Mouse (Mus musculus): ENCODE results near the gene Slc19a3. TPM values are rescaled to one million over a fixed set of nuclear protein-coding genes. Genes with fewer than 3 reads are reported as not detected.

The Slc19a3 gene
- total and polyA plus RNA-seq, 2 experiments from 2014 or later = 1.6 to 8.2 TPM

- no peak for ATAC-seq (ENCODE audit: insufficient read depth, low read depth)
- H3K9me3 ChIP-seq (replicated peaks; ENCODE audit: control insufficient read depth, low read length) = no peaks in the 10 kb centered on the region
- H3K27me3 ChIP-seq (ENCODE audit: control insufficient read depth, insufficient read depth, low read length) = no peaks in the 10 kb centered on the region
- no peak overlapping the region for H3K27ac ChIP-seq (ENCODE audit: low read depth)
- no peak overlapping the region for H3K4me2 ChIP-seq (ENCODE audit: low read depth, low read length)
- no peak for TF ChIP-seq CTCF (IDR thresholded peaks at IDR 0.05; ENCODE audit: low read depth)
- TF ChIP-seq EP300 (IDR thresholded peaks at IDR 0.05; ENCODE audit: low read depth) = no peak
- H3K4me1 ChIP-seq (ENCODE audit: control insufficient read depth, insufficient read depth) = no peaks in the 10 kb centered on the region
- 85% methylated on average over 10 of the region's 10 CpGs for WGBS
- DNase-seq (ENCODE audit: low spot score) = no peak
- H3K36me3 ChIP-seq (replicated peaks; ENCODE audit: control insufficient read depth, insufficient read depth, low read length) = no peaks in the 10 kb centered on the region
- H3K4me3 ChIP-seq (ENCODE audit: low read depth, low read length) = no peak overlapping the region
- no peak overlapping the region for H3K9ac ChIP-seq (replicated peaks; ENCODE audit: low read depth, low read length)
These were observed 29.0 kb upstream of the Slc19a3 start for GRCm38 (mm10) chr1:83067205-83067604.

- H3K4me2 ChIP-seq (ENCODE audit: low read depth, low read length) = no peak overlapping the region
- H3K27me3 ChIP-seq (ENCODE audit: control insufficient read depth, insufficient read depth, low read length) = no peaks in the 10 kb centered on the region
- DNase-seq (ENCODE audit: low spot score) (no peak), ATAC-seq (ENCODE audit: insufficient read depth, low read depth) (no peak)
- no peak overlapping the region for H3K27ac ChIP-seq (ENCODE audit: low read depth)
- no peaks in the 10 kb centered on the region for H3K4me1 ChIP-seq (ENCODE audit: control insufficient read depth, insufficient read depth)
- H3K9ac ChIP-seq (replicated peaks; ENCODE audit: low read depth, low read length) = no peak overlapping the region
- no peaks in the 10 kb centered on the region for H3K36me3 ChIP-seq (replicated peaks; ENCODE audit: control insufficient read depth, insufficient read depth, low read length)
- TF ChIP-seq CTCF (IDR thresholded peaks at IDR 0.05; ENCODE audit: low read depth) (no peak), EP300 (IDR thresholded peaks at IDR 0.05; ENCODE audit: low read depth) (no peak)
- no peak overlapping the region for H3K4me3 ChIP-seq (ENCODE audit: low read depth, low read length)
- WGBS = 94% methylated on average over 4 of the region's 4 CpGs
- H3K9me3 ChIP-seq (replicated peaks; ENCODE audit: control insufficient read depth, low read length) = no peaks in the 10 kb centered on the region
These were observed 28.3 kb upstream of the Slc19a3 start for GRCm38 (mm10) chr1:83066577-83066976.

DNA sequence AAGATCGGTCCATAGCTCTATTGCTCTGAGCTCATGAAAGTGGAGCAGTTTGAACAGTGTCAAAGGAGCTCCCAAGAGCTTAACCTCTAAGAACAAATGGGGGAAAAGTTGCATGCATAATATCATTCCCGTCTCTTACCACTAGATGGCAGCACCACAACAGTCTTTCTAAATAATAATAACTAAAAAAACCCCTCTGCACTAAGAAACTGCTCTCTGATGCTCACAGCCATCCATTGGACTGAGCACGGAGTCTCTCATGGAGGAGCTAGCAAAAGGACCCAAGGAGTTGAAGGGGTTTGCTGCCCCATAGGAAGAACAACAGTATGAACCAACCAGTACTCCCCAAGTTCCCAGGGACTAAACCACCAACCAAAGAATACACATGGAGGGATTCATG is 26.6 kb upstream of the Slc19a3 start:
- Histone ChIP-seq H3K27me3 (ENCODE audit: control insufficient read depth, insufficient read depth, low read length) (no peaks in the 10 kb centered on the region), H3K4me2 (ENCODE audit: low read depth, low read length) (no peak overlapping the region), H3K36me3 (replicated peaks; ENCODE audit: control insufficient read depth, insufficient read depth, low read length) (no peaks in the 10 kb centered on the region), H3K4me1 (ENCODE audit: control insufficient read depth, insufficient read depth) (peaks cover 7% of the 10 kb centered on the region), H3K27ac (ENCODE audit: low read depth) (no peak overlapping the region), H3K4me3 (ENCODE audit: low read depth, low read length) (no peak overlapping the region), H3K9ac (replicated peaks; ENCODE audit: low read depth, low read length) (no peak overlapping the region), H3K9me3 (replicated peaks; ENCODE audit: control insufficient read depth, low read length) (no peaks in the 10 kb centered on the region)
- TF ChIP-seq EP300 (IDR thresholded peaks at IDR 0.05; ENCODE audit: low read depth) (no peak), CTCF (IDR thresholded peaks at IDR 0.05; ENCODE audit: low read depth) (peak; percentile 57)
- DNase-seq (ENCODE audit: low spot score) (peak; percentile 38), ATAC-seq (ENCODE audit: insufficient read depth, low read depth) (no peak)
- WGBS = 15% methylated on average over 3 of the region's 3 CpGs

DNA sequence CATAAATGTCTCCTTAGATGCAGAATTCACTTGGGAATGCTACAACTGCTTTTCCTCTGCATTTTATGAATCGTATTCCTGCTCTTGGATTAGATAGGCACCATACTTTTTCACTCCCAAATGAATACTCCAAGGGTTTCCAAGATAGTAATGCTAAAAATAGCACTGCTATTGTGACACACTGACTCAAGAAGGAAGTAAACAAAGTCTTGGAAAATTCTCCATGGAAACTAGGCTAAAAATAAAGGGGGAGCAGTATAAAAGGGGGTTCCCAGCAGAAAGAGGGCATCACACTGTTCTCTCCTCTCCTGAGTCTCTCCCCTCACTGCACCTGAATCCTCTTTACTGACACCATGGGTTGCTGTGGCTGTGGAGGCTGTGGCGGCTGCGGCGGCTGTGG is 22.4 kb upstream of the Slc19a3 start, which contains the start of gene Krtap28-13:
TSS of gene Krtap28-13 (plus strand) at position 288 of the 400 bp plus-strand sequence.
- Histone ChIP-seq H3K9me3 (replicated peaks; ENCODE audit: control insufficient read depth, low read length) (no peaks in the 10 kb centered on the region), H3K4me1 (ENCODE audit: control insufficient read depth, insufficient read depth) (peaks cover 15% of the 10 kb centered on the region), H3K36me3 (replicated peaks; ENCODE audit: control insufficient read depth, insufficient read depth, low read length) (no peaks in the 10 kb centered on the region), H3K9ac (replicated peaks; ENCODE audit: low read depth, low read length) (no peak within 1 kb of the TSS), H3K4me2 (ENCODE audit: low read depth, low read length) (no peak within 1 kb of the TSS), H3K4me3 (ENCODE audit: low read depth, low read length) (no peak within 1 kb of the TSS), H3K27ac (ENCODE audit: low read depth) (no peak within 1 kb of the TSS), H3K27me3 (ENCODE audit: control insufficient read depth, insufficient read depth, low read length) (no peaks in the 10 kb centered on the region)
- ATAC-seq (ENCODE audit: insufficient read depth, low read depth) (peak; percentile 67), DNase-seq (ENCODE audit: low spot score) (peak; percentile 29)
- TF ChIP-seq EP300 (IDR thresholded peaks at IDR 0.05; ENCODE audit: low read depth) (no peak), CTCF (IDR thresholded peaks at IDR 0.05; ENCODE audit: low read depth) (no peak)
- 76% methylated on average over 4 of the region's 4 CpGs for WGBS

GRCm38 (mm10) chr1:83059278-83059677 is 21.0 kb upstream of the Slc19a3 start, which contains the start of gene A030005K14Rik:
A030005K14Rik (minus strand) TSS chr1:83059378.
- Histone ChIP-seq H3K4me1 (ENCODE audit: control insufficient read depth, insufficient read depth) (peaks cover 15% of the 10 kb centered on the region), H3K27ac (ENCODE audit: low read depth) (no peak within 1 kb of the TSS), H3K9me3 (replicated peaks; ENCODE audit: control insufficient read depth, low read length) (no peaks in the 10 kb centered on the region), H3K4me2 (ENCODE audit: low read depth, low read length) (no peak within 1 kb of the TSS), H3K4me3 (ENCODE audit: low read depth, low read length) (no peak within 1 kb of the TSS), H3K36me3 (replicated peaks; ENCODE audit: control insufficient read depth, insufficient read depth, low read length) (no peaks in the 10 kb centered on the region), H3K9ac (replicated peaks; ENCODE audit: low read depth, low read length) (no peak within 1 kb of the TSS), H3K27me3 (ENCODE audit: control insufficient read depth, insufficient read depth, low read length) (no peaks in the 10 kb centered on the region)
- DNase-seq (ENCODE audit: low spot score) (peak; percentile 29), ATAC-seq (ENCODE audit: insufficient read depth, low read depth) (no peak)
- no peak for TF ChIP-seq EP300 (IDR thresholded peaks at IDR 0.05; ENCODE audit: low read depth)
- no peak for TF ChIP-seq CTCF (IDR thresholded peaks at IDR 0.05; ENCODE audit: low read depth)
- WGBS = 40% methylated on average over 9 of the region's 9 CpGs

GRCm38 (mm10) chr1:83058481-83058880 is 20.2 kb upstream of the Slc19a3 start:
- Histone ChIP-seq H3K4me2 (ENCODE audit: low read depth, low read length) (no peak overlapping the region), H3K27me3 (ENCODE audit: control insufficient read depth, insufficient read depth, low read length) (no peaks in the 10 kb centered on the region), H3K9me3 (replicated peaks; ENCODE audit: control insufficient read depth, low read length) (no peaks in the 10 kb centered on the region), H3K4me3 (ENCODE audit: low read depth, low read length) (no peak overlapping the region), H3K36me3 (replicated peaks; ENCODE audit: control insufficient read depth, insufficient read depth, low read length) (no peaks in the 10 kb centered on the region), H3K9ac (replicated peaks; ENCODE audit: low read depth, low read length) (no peak overlapping the region), H3K4me1 (ENCODE audit: control insufficient read depth, insufficient read depth) (peaks cover 15% of the 10 kb centered on the region), H3K27ac (ENCODE audit: low read depth) (no peak overlapping the region)
- WGBS = 59% methylated on average over 1 of the region's 1 CpGs
- DNase-seq (ENCODE audit: low spot score) (no peak), ATAC-seq (ENCODE audit: insufficient read depth, low read depth) (no peak)
- no peak for TF ChIP-seq EP300 (IDR thresholded peaks at IDR 0.05; ENCODE audit: low read depth)
- TF ChIP-seq CTCF (IDR thresholded peaks at IDR 0.05; ENCODE audit: low read depth) = no peak
